Mouse (Mus musculus) cerebellum, adult 18-20 months (tissue): ENCODE data around the gene Asic3.

Source experiments
- DNase-seq, 2 experiments: peaks; one replicate each; pipeline ENCODE4 v3.0.0; 2021

Asic3 gene

DNA sequence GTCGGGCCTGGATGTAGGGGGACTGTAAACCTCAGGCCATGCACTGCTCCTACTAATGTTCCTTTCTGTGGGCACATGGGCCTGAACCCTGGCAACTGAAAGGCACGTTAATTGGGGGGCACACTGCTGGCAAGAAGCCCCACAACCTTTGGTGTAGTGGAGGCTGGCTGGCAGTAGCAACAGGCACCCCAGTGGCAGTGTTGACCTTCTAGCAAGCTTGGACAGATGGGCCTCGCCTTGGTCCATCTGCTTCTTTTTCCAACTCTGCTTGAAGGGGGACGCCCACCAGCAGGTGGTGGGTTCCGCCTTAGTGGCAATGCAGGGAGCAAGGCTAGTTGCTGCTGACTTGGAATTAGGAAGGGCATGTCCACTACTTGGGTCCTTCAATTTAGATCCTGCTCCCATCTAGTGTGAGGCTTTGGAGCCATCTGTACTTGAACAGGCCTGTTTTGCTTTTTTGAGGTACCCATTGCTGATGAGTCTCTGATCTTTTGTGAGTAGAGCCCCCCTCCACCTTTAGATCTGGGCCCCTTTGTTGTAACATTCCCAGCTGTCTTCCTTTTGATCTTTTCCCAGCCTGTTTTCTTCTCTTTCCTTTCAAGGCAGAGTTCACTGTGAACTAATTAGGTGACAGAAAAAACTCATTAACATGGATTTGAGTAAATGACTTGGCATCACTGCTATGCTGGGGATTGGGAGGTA is 40.2 kb downstream of the Asic3 start:
- peak; percentile 85 for DNase-seq

DNA sequence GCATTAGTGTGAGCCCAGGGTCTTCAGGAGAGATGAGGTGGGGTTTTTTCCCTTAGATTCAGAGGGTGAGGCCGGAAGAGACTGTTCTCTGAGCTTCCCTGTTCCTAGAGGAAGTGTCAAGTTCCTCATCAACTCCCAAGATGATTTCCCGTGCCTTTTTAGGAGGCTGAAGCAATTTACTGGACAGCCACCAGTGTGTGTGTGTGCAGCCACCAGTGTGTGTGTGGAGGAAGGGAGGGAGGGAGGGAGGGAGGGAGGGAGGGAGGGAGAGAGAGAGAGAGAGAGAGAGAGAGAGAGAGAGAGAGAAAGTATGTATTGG is 40.8 kb downstream of the Asic3 start:
- no peak for DNase-seq

DNA sequence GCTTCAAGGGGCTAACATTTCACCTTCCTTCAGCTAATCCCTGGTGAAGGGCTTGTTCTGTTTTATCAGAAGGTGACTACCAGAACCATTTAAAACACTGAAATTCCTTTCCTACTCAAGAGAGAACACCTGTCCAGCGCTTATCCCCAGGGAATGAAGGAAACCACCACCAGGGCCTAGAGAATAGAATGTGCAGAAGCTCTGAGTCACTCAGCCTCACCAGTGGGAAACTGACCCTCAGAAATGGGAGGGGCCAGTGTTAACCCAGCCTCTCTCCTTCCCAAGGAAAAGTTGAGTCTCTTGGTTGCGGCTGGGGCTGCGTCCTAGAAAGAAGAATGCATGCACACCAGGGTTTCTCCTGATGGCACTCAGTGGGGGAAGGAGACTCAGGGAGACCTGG is 41.9 kb downstream of the Asic3 start:
- no peak for DNase-seq

DNA sequence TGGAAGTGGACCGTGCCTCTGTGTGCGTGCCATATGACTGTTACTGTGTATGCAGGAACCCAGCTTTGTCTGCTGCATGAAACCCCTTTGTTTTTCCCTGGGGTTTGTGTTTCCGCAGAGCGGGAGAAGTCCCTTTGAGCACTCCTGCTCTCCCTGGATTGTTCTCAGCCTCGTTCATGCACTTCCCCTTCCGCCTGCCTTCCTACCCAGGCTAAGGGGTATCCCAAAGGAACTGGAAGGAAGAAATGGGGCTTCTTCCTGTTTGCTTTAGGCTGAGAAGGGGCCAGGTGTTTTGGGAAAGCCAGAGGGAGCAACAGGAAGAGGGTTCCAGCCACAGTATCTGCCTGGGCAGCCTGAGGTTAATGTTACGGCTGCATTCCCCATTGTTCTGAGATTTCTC is 42.4 kb downstream of the Asic3 start:
- no peak for DNase-seq

DNA sequence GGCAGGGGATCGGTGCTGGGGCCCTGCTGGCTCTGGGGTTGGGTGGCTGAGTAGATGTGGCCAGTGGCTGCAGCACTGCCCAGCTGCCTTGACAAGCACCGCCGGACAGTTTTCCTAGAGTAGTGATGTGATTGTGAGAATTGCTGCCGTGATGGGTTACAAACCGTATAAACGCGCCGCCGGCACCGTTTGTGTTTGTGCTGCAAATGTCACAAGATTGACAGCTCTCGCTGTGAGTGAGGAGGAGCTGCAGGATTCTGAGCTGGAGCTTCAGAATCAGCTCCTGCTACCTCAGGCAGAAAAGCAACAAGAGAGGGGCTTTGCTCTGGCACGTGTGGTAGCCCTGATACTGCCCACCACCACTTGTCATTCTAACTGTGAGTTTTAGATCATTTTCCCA is 53.6 kb downstream of the Asic3 start:
- no peak for DNase-seq
